Comparison of ENCODE assay signal across 24 mouse cellular contexts in the genomic region with DNA sequence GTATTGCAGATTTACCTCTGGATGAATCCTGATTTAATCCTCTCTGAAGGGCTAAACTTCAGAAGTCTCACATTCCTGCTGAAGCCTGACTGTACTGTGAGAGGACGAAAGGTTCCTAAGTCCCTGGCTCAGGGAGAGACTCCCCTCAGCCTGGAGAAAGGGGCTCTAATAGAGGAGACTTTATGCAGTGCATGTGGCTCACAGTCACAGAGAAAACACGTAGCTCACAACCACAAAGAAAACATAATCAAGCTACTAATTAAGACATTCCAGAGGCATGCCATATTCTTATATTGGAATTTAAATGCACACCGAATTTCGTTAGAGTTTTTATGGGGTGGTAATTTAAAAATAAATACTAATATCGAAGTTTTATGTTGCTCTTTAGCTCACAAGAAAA.
"Had no signal": no experiment of that assay in that cellular context is flagged by ENCODE, and none has a peak within 500 bp of the region (broad histone marks: within the 10 kb centered on the region; RNA-seq: fewer than 3 reads in every experiment).

No protein-coding gene starts in this region.

- H3K36me3 ChIP-seq: heart, embryonic 10.5 days; kidney, embryonic 15.5 days; limb, embryonic 15.5 days; liver, embryonic 12.5 days had no signal

- H3K4me1 ChIP-seq: heart, embryonic 10.5 days; heart, embryonic 12.5 days; hindbrain, embryonic 13.5 days; hindbrain, embryonic 15.5 days; kidney, embryonic 15.5 days; limb, embryonic 15.5 days; liver, embryonic 12.5 days had no signal

- DNase-seq: gastrocnemius, postnatal 14 days; gastrocnemius, postnatal 36 days; heart, adult 18-20 months; heart, postnatal 14 days; heart, postnatal 36 days; kidney, adult 11 months; kidney, adult 2 months; kidney, adult 9 months; kidney, postnatal 14 days; kidney, postnatal 36 days; layer of hippocampus, adult 9-11 months; layer of hippocampus, postnatal 36 days; left cerebral cortex, postnatal 4 days had no signal

- H3K27ac ChIP-seq: heart, embryonic 10.5 days; hindbrain, embryonic 13.5 days; hindbrain, embryonic 15.5 days; hindbrain, postnatal 0 days; kidney, embryonic 15.5 days; kidney, postnatal 0 days; limb, embryonic 15.5 days; liver, embryonic 12.5 days; liver, embryonic 14.5 days had no signal

- ATAC-seq: hindbrain, postnatal 0 days; intestine, embryonic 16.5 days; liver, embryonic 12.5 days had no signal

- H3K4me3 ChIP-seq: heart, embryonic 10.5 days; heart, embryonic 12.5 days; hindbrain, embryonic 13.5 days; hindbrain, embryonic 15.5 days; kidney, embryonic 15.5 days; limb, embryonic 15.5 days; liver, embryonic 12.5 days had no signal

- H3K4me2 ChIP-seq: heart, embryonic 12.5 days; hindbrain, embryonic 13.5 days; hindbrain, embryonic 15.5 days; kidney, embryonic 15.5 days; limb, embryonic 15.5 days; liver, embryonic 12.5 days had no signal

- H3K27me3 ChIP-seq: heart, embryonic 12.5 days; hindbrain, embryonic 13.5 days; hindbrain, embryonic 15.5 days; kidney, embryonic 15.5 days; limb, embryonic 15.5 days; liver, embryonic 12.5 days had no signal

- H3K9ac ChIP-seq: heart, embryonic 12.5 days; hindbrain, embryonic 13.5 days; hindbrain, embryonic 15.5 days; kidney, embryonic 15.5 days; limb, embryonic 15.5 days; liver, embryonic 12.5 days; liver, embryonic 14.5 days had no signal

- H3K9me3 ChIP-seq: heart, embryonic 10.5 days; heart, embryonic 12.5 days; hindbrain, embryonic 13.5 days; hindbrain, embryonic 15.5 days; kidney, embryonic 15.5 days; limb, embryonic 15.5 days; liver, embryonic 12.5 days had no signal
